Mouse (Mus musculus): ENCODE data around the gene Mndal.
"Not testable (repeated sequence)": the region's sequence is repeated elsewhere in the genome, so short reads cannot be mapped to it uniquely, and the experiment has no call there.

Gene Mndal

DNA sequence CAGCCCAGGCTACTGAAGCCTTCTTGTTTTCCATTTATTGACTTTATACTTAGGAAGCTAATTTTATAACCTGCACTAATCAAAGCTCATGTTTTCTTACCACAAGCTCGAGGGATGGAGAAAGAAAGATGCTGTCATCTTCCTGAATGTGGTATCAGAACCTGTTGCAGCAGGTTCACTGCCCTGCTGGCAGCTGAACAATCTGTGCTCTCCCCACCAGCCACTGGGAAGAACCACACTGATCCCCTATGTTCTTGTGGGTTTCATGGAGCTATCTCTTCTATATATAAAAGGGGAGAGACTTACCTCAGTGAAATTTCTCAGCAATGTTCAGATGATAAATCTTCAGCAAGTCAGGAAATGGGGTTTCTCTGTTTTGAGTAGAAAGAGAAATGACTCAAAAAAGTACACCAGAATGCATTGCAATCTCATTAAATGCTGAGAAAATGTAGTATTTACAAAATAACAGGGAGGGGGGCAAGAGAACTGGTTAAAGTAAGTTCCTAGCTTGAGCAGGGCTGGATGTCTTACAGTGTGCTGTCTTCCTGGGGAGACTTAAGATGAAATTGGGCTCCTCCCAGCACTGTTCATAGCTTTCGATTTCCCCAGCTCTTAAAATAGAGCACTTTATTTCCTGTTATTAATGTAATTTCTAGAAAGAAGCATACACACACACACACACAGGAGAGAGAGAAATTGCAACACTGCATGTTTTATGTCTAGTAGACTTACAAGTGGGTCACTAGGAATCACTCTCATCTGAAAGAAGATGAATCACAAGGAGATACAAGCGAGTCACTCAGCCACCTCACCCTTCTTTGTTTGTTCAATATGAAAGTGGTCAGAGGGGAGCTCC, at the start of gene Mndal, which contains the start of gene Ifi203:
TSS of gene Mndal (minus strand) at position 568 of the 856 bp plus-strand sequence.
TSS of gene Ifi203 (minus strand) at position 749 of the 856 bp plus-strand sequence.
- DNase-seq, result peak in 1 of 2 experiments; percentile 1

DNA sequence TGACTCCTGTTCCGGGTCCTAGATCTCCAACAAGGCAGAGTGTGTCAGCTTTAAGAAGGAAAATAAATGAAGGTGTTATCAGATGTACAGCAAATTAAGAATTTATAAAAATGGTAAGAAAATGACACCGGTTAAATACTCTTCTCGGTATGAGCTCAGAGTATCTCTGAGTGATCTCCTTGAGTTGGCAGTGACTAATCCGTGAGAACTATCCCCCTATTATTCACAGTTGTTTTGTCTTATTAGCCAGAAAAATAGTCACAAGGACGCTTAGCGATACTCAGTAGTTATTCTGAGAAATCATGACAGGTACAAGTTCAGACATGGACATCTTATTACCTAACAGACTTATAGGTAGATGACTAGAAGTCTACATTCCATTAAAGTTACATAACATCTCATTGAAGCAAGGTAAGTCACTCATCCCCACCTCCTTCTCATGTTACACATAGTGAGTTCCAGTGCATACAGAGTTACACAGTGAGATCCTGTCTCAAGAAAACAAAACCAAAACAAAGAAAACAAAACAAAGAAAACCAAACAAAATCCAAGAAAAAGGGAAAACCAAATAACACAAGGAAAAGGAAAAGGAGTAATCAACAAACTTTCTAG, 40.5 kb upstream of the Mndal start, which contains the start of gene Ifi202b:
TSS of gene Ifi202b (minus strand) at position 51 of the 612 bp plus-strand sequence.
- not testable (repeated sequence) for DNase-seq

DNA sequence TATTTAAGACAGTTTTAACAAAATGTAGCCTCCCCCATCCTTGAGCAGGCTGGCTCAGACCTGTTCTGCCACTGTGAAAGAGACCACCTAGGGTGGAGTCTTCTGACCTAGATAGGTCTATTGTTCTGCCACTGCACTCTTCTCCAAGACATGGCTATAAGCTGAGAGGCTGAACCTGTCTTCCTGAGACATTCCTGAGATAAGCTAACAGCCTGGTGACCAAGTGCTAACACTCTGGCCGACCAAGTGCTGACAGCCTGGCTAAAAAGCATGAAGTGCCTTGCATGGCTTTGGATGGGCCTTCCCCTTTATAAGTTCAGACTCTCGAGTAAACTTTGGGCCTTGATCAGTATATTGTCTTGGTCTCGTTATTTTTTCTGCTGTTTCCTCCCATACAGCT, 38.7 kb upstream of the Mndal start:
- not testable (repeated sequence) for DNase-seq

- no peak for DNase-seq
These were observed 35.3 kb upstream of the Mndal start for GRCm38 (mm10) chr1:173977622-173978021.

DNA sequence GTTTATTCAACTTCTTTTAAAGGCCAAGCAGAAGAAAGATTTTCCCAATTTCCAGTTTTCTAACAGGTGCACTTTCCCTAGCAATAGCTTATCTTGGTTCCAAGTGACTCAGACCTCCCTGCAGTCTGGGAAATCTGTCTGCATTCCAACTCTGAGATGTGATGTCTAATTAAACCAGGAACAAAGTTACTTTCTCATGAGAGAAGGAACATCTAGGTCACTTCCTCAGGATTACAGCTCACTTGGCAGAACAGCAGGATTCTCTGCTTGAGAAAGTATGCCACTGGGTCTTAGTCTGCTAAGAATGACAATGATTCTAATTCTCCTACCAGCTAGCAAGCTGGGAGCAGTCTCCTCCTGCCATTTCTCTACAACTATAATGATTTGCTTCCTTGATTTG, 30.8 kb upstream of the Mndal start:
- no peak for DNase-seq

GRCm38 (mm10) chr1:173961491-173961890, 19.2 kb upstream of the Mndal start:
- DNase-seq, result not testable (repeated sequence)

DNA sequence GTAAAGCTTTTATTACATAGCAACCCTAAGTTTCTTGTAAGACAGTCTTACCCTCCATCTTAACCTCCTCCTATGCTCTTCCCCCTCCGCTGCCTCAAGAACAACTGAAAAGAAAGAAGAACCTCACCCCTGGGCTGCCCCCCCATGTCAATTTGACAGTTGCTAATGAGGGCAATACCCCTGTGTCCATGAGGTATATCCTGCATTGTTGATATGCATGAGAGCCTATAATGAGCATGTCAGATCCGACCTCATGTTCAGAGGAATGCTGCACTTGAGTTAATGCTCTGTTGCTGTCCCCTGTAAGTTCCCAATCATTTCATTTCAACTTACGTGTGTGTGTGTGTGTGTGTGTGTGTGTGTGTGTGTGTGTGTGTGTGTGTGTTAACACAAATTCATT, 17.7 kb upstream of the Mndal start:
- DNase-seq, result not testable (repeated sequence)

DNA sequence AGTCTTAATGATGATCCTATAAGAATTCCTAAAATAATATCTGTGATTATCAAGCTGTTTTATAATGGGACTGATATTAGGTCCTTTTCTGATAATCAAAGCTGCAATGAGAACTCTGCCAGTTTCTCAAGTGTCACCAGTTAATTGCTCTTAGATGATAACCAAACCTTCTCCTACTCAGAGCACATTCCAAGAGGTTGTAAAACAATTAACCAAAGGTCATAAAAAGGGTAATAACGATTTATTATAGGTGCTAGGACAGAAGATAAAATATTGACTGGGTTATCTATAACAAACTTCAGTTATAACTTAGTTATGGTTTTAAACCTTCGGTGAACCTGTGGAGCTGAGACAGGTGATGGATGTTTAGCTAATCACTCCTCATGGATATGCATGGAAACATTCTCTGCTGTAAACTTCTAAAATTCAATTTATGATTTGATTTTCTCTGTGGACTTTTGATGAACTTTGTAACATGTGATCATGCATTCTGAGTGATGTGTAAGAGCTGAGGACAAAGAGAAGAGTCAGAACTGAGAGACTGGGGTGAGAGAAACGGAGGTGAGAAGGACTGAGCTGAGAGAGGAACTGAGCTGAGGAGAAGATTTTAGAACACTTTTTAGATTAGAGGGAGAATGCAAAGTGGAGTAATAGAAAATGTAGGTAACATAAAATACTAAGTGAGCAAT, 13.7 kb upstream of the Mndal start:
- DNase-seq, result not testable (repeated sequence)

- DNase-seq, result no peak
These were observed 12.9 kb upstream of the Mndal start for GRCm38 (mm10) chr1:173955071-173955796.

DNA sequence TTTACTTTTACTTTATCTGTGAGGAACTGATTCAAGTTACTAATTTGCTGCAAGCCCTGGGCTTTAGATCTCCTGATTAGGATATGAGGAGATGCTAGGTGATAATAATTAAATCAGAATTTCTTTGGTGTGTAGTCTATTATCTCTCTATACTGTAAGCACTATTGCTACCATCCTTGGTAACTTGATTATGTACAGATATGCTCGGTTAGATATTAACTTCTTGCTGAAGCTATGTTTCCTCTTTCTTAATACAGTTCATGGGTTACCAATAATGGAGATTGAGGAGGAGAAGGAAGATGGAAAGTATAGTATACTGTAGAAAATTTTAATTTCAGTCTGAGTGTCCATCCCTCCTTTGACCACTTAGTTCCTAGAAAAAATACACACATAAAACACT, 11.3 kb upstream of the Mndal start:
- DNase-seq, result no peak

DNA sequence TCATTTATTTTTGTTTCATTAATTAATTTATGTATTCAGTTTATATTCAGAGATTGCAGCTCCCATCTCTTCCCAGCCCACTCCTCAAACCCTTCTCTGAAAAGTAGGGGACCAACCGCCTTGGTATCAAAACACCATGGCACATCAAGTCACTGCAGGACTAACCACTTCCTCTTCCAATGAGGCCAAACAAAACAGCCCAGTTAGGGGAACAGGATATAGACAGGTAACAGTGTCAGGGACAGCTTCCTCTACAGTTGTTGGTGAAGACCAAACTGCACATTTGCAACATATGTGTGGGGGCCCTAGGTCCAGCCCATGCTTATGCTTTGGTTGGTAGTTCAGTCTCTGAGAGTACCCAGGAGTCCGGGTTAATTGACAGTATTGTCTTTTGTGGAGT, 6.8 kb upstream of the Mndal start:
- not testable (repeated sequence) for DNase-seq

DNA sequence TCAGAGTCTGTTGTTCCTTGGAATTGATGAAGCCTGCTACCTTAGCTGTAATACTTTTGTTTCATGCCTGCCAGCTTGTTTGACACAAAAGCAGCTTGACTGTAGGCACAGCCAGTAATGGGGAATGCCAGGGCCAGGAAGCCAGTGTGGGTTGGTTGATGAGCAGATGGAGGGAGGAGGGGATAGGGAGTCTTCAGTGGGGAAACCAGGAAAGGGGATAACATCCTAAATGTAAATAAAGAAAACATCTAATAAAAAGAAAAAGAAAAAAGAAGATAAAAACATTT, 432 bp upstream of the Mndal start:
- DNase-seq, result not testable (repeated sequence)

DNA sequence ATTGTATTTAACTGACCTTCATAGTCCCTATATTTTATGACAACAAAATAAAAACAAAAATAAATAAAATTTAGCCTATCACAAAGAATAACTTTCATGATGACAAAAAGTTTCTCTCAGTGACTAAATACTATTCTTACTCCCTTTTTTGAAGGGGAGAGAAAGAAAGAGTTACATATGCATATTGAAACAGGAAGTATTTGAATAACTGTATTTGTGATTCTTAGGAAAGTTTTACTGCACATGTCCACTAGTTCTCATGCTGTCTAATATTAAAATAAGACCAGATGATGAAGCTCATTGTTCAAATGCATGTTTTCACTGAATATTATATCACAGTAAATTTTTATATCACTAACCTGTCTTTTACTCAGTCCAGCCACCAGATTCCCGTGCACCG, 769 bp downstream of the Mndal start:
- DNase-seq, result not testable (repeated sequence)

DNA sequence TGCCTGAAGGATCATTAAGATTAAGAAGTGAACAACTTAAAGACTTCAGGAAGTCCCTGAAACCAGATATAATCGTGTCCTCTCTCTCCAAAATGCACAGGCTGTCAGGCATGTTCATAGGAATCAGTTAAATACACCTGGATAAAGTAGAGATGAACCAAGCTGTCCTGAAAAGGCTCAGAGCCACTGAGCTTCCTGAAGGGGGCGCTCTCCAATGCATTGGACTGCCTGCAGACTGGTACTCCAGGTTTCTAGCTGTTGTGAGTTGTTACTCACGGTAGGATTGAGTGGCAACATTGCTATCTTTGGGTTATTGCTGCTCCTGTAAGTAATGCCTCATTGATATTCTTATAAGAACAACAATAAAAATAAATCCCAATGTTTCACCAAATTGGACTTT, 23.0 kb downstream of the Mndal start:
- not testable (repeated sequence) for DNase-seq

- DNase-seq, result no peak
These were observed 27.7 kb downstream of the Mndal start for GRCm38 (mm10) chr1:173914559-173914958.

DNA sequence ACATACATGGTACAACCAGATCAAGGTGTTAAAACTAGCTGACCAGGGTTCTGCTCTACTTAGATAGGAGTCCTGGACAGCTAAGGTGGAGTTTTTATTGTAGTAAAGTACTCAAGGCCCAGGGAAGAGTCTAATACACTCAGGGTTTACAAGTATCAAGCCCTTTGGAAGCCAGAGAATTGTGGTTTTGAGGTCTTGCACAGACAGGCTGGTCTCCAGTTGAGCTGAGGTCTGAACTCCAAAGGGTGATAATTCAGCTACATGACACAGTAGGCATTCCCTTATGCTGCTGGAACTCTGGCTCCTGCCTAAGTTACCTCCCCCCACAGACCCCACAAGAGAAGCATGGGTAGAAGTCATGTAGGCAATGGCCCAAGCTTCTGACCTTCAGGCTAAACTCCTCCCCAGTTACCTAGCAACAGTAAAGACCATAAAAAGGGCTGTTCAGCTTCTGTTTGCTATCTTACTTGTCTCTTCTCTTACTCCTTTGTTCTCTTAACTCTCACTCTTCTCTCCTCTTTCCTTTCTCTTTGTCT, 29.0 kb downstream of the Mndal start:
- DNase-seq, result not testable (repeated sequence)

GRCm38 (mm10) chr1:173912548-173913255, 29.6 kb downstream of the Mndal start, which contains the start of gene Ifi211:
Ifi211 (minus strand) TSS chr1:173913046.
- not testable (repeated sequence) for DNase-seq

DNA sequence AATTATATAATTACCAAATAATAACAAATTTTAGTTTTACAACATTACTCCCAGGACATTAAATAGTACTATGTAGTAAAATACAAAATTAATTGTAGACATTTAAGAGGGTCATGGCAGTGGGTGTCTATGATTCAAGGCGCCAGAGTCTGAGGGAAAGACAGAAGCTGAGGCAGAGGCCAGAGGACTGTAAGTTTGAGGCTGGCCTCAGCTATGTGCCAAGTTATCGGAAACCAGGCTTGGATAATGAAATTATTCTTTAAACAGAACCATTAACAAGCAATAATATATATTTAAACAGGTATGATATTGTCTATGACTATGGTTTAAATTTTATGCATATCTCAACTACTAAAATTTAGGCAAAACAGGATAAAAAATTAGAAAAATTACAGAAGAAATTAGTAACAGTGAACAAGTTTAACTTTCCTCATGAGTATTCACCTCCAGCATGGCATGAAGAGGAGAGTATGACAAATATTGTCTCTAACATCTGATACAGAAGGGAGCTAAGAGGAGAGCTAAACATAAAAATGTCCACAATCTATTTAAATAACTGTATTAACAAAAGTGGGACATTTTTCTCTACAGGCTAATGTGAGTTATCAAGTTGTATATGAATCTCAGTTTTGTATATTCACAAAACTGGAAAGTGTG, 30.4 kb downstream of the Mndal start:
- no peak for DNase-seq

DNA sequence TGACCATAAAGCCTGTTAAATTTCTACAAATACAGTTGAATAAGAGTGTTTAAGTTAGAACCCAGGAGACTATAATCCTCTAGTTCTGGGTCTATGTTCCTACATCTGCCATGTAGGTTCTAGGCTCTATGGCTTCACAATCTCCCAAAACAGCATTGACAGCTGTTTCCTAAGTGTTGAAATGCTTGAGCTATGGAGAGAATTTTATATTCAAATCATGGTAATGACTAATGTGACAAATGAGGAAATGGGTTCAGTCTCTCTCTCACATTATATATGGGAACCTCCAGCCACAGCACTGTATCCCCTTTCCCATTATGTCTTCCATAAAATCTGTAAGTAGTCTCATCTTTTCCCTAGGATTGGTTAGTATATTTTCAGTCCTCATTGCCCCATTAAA, 33.9 kb downstream of the Mndal start:
- not testable (repeated sequence) for DNase-seq

- not testable (repeated sequence) for DNase-seq
These were observed 36.4 kb downstream of the Mndal start for GRCm38 (mm10) chr1:173905885-173906284.

- not testable (repeated sequence) for DNase-seq
These were observed 52.5 kb downstream of the Mndal start for GRCm38 (mm10) chr1:173889741-173890140.
